In the genomic region with DNA sequence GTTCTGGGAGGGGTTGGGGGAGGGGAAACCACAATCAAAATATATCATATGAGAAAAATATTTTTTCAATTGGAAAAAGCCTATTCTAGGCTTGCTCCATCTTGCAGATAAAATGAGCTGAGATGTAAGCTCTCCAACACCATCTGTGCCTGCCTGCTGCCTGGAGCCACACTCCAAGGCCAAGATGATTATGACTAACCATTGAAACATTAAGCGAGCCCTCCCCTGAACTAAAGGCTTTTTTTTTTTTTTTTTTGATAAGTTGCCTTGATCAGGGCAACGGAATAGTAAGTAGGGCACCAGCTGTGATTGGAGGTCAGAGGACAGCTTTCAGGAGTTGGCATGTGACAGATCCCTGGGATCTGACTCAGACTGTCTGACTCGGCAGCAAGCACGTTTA, we compare ENCODE assay signal across 11 mouse cellular contexts. TPM values are rescaled to one million over a fixed set of nuclear protein-coding genes. Genes with fewer than 3 reads are reported as not detected.
DNase-seq lines count a peak whose midpoint lies in the region.
"Had no signal": no experiment of that assay in that cellular context is flagged by ENCODE, and none has a peak within 500 bp of the region (broad histone marks: within the 10 kb centered on the region; RNA-seq: fewer than 3 reads in every experiment).

No protein-coding gene starts in this region.

- 77% methylated on average over 4 of the region's 4 CpGs for WGBS in embryonic facial prominence, embryonic 10.5 days

- no peaks in the 10 kb centered on the region for H3K36me3 ChIP-seq in embryonic facial prominence, embryonic 10.5 days (replicated peaks)
- H3K36me3 ChIP-seq: heart, embryonic 15.5 days had no signal

- H3K4me1 ChIP-seq in embryonic facial prominence, embryonic 10.5 days = no peaks in the 10 kb centered on the region
- H3K4me1 ChIP-seq: heart, embryonic 15.5 days had no signal

- H3K27me3 ChIP-seq in embryonic facial prominence, embryonic 10.5 days (replicated peaks; ENCODE audit: low read depth, poor library complexity, severe bottlenecking) = no peaks in the 10 kb centered on the region
- H3K27me3 ChIP-seq: heart, embryonic 15.5 days had no signal

- no peak overlapping the region for H3K27ac ChIP-seq in embryonic facial prominence, embryonic 10.5 days (replicated peaks)
- H3K27ac ChIP-seq: heart, embryonic 15.5 days; kidney, postnatal 0 days had no signal

- no peaks in the 10 kb centered on the region for H3K9me3 ChIP-seq in embryonic facial prominence, embryonic 10.5 days
- H3K9me3 ChIP-seq: heart, embryonic 15.5 days had no signal

- no peak overlapping the region for H3K4me3 ChIP-seq in embryonic facial prominence, embryonic 10.5 days
- H3K4me3 ChIP-seq: heart, embryonic 15.5 days had no signal

- peak; percentile 50 to 67 for DNase-seq in frontal cortex, adult 2 months (ENCODE audit: extremely low spot score in 1 of 2, low spot score in 1 of 2)
- no peak for DNase-seq in frontal cortex, postnatal 14 days (ENCODE audit: low spot score in 2 of 2)
- DNase-seq in 3T3-L1 (ENCODE audit: low read depth, low spot score) = peak; percentile 79
- peak; percentile 59 for DNase-seq in brain, embryonic 18.5 days (ENCODE audit: low read depth, low spot score)
- DNase-seq in layer of hippocampus, adult 8-10 months (ENCODE audit: low spot score in 2 of 2) = peak; percentile 65 to 69
- no peak for DNase-seq in embryonic facial prominence, embryonic 10.5 days (ENCODE audit: low spot score)
- no peak for DNase-seq in heart, postnatal 4 days
- no peak for DNase-seq in thymus, postnatal 14 days
- DNase-seq: midbrain, embryonic 14.5 days had no signal

RNA-seq across cellular contexts. Expression of a gene that starts 6.8 kb away (rescaled TPM):
- polyA plus RNA-seq in frontal cortex, adult 2 months (2012; rRNA removed) = 202 and 203 TPM in 2 replicates
- total RNA-seq in layer of hippocampus, adult 8-10 months (2022) = 100 to 1,000 TPM; 101 to 114 (median 106) TPM
- polyA plus RNA-seq in embryonic facial prominence, embryonic 10.5 days (2016; fragmentation: Nextera tagmentation; extraction: Ambion mirVana) = 2.7 and 3.6 TPM in 2 replicates
- total RNA-seq in heart, postnatal 4 days (2021) = under 1 TPM in 1 of 2 experiments, not detected in 1; 0.09 TPM
- polyA plus RNA-seq: heart, embryonic 15.5 days had no signal

RNA-seq across cellular contexts. Expression of a gene that starts 30.2 kb away (rescaled TPM):
- 46.2 and 46.6 TPM in 2 replicates for polyA plus RNA-seq in frontal cortex, adult 2 months (2012; rRNA removed)
- total RNA-seq in layer of hippocampus, adult 8-10 months (2022) = 10 to 100 TPM; 39.8 to 61.1 (median 47.2) TPM
- polyA plus RNA-seq in embryonic facial prominence, embryonic 10.5 days (2016; fragmentation: Nextera tagmentation; extraction: Ambion mirVana) = 3.2 and 3.5 TPM in 2 replicates
- 10 to 100 TPM; 40.7 to 43.7 TPM for total RNA-seq in heart, postnatal 4 days (2021)

Comparison
In these comparisons a context has a peak if more than half of its experiments do, and no peak if none do; other contexts are left out.
1. DNase-seq: peak in frontal cortex, adult 2 months (2 of 2), 3T3-L1 (single experiment), brain, embryonic 18.5 days (single experiment) and layer of hippocampus, adult 8-10 months (2 of 2); none in frontal cortex, postnatal 14 days (0 of 2), embryonic facial prominence, embryonic 10.5 days (single experiment), heart, postnatal 4 days (single experiment) and thymus, postnatal 14 days (single experiment).
2. RNA of a gene that starts 6.8 kb away (total RNA-seq): 101 to 114 TPM in layer of hippocampus, adult 8-10 months; 0.09 TPM in heart, postnatal 4 days; every median in the first group is over 10 times any median in the second.